Mouse (Mus musculus) testis, postnatal 10 days (tissue): ENCODE results near the gene Igfbp6.
A peak's percentile ranks its signal among the peaks of the same experiment; 100 is the strongest.

Experiments
- DNase-seq: peaks from one replicate; pipeline ENCODE4 v3.0.0; 2021; ENCODE audit warnings: low spot score

Gene Igfbp6

GRCm38 (mm10) chr15:102175736-102176319, 31.7 kb downstream of the Igfbp6 start:
- DNase-seq: no peak

- no peak for DNase-seq
Observed at GRCm38 (mm10) chr15:102176571-102177316, 32.6 kb downstream of the Igfbp6 start.

GRCm38 (mm10) chr15:102177417-102177816, 33.3 kb downstream of the Igfbp6 start:
- DNase-seq: peak; percentile 64

DNA sequence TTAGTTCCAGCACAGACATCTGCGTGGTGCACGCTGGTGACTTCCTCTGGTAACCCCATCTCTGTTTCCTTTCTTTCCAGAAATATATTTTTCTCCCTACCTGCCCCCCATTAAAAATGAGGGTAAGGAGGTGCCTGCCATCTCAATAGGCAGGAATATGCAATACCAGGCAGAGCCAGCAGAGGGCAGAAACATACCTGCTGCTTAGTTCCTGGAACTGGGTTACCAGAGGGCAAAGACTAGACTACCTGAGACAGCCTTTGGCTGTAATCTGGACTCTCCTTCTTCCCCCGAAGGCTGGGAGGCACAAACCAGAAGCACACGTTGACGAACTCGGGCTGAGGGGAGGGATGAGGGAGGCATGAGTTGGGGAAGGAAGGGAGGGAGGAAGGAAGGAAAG, 34.1 kb downstream of the Igfbp6 start:
- DNase-seq: peak; percentile 87

DNA sequence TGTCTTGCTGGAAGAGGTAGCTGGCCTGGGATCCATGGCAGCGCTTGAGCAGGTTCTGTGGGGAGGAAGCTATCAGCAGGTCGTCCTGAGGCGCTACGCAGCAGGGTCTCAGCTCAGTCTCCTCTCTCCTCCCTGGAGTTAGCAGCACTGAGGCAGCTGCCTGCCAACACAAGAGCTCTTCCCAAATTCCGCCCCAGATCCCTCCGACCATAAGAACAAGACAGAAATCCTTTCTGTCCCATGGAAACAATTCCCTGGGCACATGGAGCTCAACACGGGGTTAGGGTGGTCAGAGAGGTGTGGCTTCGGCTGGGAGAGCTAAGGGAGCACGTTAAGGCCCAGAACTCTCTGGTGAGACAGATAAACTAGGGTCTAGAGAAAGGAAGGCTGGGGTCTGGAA, 34.9 kb downstream of the Igfbp6 start:
- no peak for DNase-seq

DNA sequence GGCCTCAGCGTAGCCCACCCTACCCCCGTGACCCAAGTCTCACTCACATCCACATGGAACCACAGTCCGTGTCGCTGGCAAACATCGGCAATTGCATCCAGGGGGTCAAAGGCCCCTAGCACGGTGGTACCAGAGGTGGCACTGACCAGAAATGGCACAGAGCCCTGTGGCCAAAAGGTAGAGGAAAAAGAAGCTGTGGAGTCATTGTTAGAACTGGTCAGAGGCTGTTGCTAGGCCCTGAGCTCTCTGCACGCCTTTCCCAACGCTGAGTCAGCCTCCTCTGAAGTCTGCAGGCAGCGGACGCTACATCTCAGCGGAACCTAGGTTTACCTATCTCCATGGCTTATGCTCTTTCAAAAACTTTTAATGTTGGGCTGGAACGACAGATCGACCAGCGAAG, 35.8 kb downstream of the Igfbp6 start:
- DNase-seq: no peak

GRCm38 (mm10) chr15:102183076-102183475, 38.9 kb downstream of the Igfbp6 start:
- DNase-seq: no peak

DNA sequence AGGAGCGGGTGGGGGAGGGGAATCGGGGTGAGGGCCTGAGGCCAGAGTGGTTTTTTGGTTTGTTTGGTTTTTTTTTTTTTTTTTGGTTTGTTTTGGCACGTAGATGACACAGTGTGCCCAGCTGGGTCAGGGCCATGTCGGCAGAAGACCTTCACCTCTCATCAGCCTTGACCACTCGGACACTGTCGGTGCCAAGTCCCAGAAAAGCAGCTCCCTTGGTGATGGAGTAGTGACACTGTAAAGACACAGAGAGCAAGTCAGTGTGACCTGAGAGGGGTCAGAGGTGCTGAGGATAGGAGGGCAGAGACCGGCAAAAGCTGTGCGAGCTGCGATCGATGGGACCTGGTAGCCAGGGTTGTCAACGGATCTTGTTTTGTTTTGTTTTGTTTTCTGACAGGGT, 42.1 kb downstream of the Igfbp6 start:
- DNase-seq: no peak

DNA sequence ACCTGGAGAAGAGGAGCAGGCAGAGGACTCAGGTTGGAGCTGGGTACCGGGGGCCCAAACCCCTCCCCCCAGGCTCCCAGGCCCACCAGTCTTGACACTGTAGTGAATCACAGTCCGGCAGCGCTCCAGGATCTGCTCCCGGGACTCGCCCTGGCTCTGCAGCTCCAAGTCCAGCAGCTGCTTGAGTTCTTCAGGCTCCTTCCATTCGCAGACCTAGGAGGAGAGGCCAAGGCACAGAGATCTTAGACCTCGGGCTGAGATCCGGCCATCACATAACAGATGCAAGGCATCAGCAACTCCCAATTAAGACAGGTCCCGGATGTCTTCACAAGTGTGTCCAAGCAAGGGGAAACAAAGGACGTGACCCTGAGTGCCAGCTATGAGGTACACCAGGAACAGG, 43.9 kb downstream of the Igfbp6 start:
- DNase-seq: no peak

DNA sequence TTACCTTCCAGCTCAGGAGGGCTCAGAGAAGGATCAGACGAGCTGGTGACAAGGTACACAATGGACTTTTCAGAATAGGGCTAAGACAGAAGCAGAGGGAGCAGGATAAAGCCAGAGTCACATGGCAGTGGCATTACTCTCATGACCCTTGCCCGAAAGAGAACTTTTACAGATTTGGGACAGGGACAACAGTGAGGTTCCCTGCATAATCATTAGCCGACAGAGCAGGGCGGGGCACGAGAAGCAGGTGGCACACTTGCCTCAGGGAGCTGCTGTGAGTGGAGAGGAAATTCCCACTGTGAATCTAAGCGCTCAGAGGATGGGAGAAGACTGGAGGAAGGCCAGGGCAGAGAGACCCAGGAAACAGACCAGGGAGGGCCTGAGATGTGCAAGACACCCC, 44.7 kb downstream of the Igfbp6 start:
- DNase-seq: no peak

- DNase-seq: no peak
Observed at GRCm38 (mm10) chr15:102191699-102192098, 47.5 kb downstream of the Igfbp6 start.

DNA sequence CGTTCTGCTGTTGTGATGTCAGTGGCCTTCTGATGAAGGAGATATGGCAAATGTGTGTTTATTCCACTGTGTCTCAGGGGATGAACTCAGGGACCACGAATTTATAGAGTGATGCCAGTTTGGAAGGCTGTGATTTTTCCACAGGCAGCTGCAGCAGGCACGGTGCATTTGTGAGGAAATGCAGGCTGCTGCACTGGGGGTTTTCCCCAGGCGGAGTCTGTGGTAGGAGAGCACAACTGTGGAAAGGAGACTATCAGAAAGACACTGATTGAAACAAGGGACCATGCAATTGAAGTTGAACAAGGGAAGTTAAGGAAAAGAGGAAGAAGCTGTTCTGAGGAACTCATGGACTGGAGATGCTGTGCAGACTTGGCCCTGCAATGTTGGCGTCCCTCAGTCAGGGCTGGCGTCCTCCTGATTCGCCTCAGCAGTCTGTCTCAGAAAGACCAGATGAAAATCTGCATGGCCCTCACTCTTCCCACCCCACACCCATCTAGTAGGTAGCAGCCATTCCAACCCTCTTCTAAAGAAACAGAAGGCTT, 48.2 kb downstream of the Igfbp6 start:
- no peak for DNase-seq

GRCm38 (mm10) chr15:102192820-102193386, 48.7 kb downstream of the Igfbp6 start:
- no peak for DNase-seq

GRCm38 (mm10) chr15:102193652-102194051, 49.5 kb downstream of the Igfbp6 start:
- DNase-seq: no peak

DNA sequence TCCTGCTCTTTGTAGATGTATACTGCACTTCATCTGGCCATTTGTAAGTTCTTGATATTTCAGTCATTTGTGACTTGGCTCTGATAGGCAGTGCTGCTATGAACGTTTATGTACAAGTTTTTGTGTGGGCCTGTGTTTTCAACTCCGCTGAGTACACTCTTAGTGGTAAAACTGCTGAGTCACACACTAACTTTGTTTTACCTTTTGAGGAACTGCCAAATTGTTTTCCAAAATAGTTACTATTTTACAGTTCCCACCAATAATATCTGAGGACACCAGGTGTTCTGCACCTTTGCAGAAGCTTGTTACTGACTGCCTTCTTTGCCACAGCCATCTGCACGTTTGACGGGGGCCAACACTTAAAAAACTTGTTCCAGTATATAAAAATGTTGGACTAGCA, 50.3 kb downstream of the Igfbp6 start:
- no peak for DNase-seq

GRCm38 (mm10) chr15:102195373-102195772, 51.2 kb downstream of the Igfbp6 start:
- DNase-seq: no peak

DNA sequence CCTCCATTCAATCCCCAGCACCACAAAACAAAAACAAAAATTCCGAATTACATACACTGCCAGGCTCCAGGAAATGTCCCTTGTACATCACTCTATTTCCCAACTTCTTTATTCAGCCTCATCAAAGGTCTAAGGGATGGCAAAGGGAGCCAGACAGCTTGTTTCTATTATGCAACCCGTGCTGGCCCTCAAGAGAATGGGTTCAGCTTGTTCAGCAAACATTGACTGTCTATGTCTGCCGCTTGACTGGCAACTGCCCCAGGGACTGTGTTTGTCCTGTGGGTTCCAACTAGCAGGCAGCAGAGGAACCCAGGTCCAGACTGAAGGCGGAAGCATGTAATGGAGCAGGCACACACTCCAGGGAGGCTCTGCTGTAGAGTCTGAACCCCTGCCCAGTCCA, 54.7 kb downstream of the Igfbp6 start:
- DNase-seq: no peak
